Mouse (Mus musculus): ENCODE measurements at regions not wholly inside any gene's neighbourhood (a gene's known extent, or its start where the extent isn't known, plus 50 kb on each side); places are given as distances from the start of the nearest gene placed in this dataset.
A peak's percentile ranks its signal among the peaks of the same experiment; 100 is the strongest.

DNA sequence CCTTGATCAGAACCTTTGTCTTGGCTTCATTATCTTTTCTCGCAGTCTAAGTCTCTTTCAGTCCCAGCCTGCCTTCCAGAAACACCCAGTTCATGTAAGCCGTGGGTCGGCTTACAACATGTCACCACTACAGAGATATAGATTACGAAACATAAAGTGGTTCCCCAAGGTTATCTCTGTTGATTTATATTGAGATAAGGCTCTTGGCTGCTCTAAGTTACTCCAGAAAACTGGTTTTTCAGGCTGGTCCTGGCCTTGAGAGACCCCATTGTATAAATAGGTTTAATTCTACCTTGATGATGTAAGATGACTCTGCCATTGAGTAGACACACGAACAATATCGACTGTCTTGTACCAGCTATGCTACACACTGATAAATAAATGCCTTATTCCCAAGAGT, 323.8 kb downstream of the Plod2 start:
- DNase-seq = no peak

DNA sequence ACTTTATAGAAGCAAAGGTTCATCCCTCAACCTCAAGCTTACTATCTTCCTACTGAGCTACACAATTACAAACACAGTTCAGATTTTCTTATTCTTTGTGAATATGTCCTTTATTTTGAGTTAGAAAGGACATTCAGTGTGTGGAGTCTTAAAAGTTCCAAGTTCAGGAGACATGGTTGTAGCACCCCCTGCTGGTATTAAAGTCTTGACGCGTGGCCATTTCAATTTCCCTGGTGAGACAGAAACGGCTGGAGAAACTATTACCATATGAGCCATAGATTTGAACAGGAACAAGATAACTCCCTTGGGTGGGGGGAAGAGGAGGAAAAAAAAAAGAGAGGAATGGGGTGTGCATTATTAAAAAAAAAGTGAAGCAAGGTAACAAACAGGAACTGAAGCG, 336.6 kb downstream of the Plod2 start:
- DNase-seq = peak in 1 of 2 experiments; percentile 47

- DNase-seq = no peak
These were observed 337.8 kb downstream of the Plod2 start for GRCm38 (mm10) chr9:92879812-92880211.

DNA sequence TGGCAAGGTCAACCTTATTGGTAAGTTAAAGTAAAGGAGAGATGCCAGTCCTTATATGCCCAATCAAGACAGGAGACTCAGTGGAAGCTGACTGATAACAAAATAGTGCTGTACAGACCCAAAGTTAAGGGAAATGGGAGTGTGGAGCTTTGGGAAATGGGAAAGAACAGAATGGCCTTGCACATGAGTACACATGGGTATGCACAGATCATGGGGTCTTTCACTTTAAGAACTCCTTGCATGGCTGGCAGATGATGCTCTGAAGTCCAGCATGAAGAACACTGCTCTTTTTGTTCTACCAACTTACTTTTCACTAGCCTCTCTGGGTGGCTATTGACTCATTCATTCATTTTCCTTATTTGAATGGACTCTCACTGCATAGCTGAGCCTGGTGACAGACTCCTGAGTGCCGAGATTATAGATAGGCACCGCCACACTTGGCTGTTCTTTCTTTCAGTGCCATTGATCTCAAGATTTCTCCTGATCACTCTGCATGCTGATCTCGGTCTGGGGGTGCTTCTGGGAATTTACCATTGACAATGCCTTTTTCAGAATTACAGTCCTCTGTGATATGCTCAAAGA, 340.3 kb downstream of the Plod2 start:
- DNase-seq = no peak

GRCm38 (mm10) chr9:92890063-92890462, 348.0 kb downstream of the Plod2 start:
- DNase-seq = no peak

DNA sequence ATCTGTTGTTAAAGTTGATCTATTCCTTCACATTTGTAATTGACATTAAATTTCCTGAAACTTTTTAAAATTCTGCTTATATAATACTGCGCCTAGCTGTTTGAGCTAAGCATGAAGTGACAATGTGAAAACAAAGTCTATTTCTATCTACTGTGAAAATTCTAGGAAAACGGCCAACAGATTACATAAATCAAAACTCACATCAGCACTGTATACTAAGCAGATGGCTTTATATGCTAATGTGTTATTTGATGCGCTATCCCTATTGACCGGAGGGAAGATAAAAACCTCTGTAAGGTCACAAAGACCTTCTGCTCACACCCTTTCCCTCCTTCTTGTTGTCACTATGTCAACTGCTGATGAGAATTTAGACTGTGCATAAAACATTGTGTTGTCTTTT, 357.7 kb downstream of the Plod2 start:
- DNase-seq = no peak

DNA sequence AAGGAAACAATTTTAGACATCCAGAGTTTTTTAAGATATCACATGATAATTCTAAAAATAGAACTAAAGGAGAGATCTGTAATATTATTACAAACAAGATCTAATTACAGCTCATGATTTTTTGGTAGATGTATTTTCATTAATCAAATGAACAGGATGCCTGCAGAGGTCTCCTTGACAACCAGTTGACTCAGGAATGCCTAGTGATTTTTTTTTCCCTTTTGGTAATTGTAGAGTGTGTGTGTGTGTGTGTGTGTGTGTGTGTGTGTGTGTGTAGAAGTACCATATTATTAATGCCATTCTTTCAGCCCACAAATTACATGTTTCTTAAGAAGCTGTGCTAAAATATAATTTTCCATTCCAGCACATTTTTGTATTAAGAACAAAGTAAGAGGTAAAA, 365.1 kb downstream of the Plod2 start:
- DNase-seq = no peak

DNA sequence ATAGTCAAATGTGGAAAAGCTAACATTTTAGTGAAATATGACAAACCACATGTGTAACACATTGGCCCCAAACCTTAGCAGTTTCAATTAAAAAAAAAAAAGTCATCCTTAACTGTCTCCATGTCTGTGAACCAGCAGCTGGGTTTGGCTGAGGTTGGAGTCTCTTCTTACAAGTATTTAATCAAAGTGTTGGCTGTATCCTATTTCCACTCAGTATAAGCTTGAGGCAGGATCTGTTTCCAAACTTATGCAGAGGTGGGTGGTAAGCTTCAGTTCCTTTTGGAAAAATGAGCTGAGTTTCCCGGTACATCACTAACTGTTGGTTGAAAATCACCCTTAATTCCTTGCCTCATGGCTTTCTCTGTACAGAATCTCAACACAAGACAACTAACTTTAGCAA, 377.4 kb downstream of the Plod2 start:
- DNase-seq = no peak

DNA sequence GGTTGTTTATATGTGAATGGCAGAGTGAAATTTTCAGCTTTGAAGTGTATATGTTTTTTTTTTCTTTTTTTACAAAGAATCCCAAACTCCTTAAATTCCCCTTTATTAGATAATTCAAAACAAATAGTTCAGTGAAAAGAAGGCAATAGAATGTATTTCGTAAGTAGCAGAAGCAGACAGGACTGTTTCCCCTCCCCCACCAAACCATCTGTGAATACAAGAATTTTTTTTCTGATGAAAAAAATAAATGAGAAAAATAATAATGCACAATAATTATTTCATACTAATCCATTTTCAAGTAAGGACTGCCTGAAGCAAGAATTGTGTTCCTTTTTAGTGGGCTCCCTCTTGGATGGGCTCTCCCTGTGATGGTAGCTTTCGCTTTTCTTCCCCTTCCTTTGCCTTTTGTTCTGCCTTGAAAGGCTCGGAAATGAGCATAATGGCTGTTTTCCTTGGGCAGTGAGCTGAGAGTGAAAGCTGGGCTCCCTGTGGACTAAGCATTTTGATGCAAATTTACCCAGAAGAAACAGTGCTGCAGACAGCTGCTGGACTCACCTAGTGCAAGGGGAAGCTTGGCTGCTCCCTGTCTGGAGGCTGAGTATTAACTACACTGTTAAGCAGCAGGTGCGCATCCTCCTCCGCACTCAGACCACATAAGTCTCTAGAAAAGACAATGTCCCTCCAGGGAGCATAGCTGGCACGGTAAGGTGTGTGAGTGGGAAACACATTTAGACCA, 388.4 kb downstream of the Plod2 start:
- no peak for DNase-seq

GRCm38 (mm10) chr9:92937802-92938201, 395.8 kb downstream of the Plod2 start:
- DNase-seq = no peak

DNA sequence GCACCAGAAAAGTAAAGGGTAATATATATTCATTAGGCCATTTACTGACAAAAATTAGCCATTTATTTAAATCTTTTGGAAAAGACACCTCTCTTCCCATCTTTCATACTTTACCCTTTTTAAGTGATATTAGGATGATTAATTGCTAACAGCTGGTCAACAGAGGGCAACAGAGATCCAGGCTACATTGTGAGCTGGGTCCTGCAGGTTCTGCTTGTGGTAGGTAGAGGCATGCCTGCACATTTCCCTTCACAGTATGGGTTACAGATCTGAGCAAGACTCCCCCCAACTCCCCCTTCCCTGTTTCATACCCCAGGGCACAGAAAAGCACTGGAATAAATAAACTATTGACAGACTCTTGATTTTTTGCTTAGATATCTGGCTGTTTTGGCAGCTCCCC, 408.1 kb downstream of the Plod2 start:
- no peak for DNase-seq

- DNase-seq = no peak
These were observed 421.3 kb downstream of the Plod2 start for GRCm38 (mm10) chr9:92963275-92963674.

DNA sequence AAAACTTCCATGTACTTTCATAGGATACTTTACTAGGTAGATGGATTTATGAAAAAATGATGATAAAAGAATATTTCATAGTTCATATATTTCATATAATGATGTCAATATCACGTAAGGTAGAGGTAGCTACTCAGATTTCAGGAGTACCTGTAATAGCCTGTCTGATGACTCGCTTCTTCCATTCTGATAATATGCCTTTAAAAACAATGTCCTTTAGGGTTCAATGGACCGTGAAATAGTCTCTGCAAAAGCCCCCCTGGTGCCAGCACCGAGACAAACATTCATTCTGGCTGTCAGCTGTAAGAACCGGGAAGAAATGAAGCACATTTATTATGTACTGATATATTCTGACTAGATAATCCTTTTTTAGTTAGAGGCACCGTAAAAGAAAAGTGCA, 449.7 kb downstream of the Plod2 start:
- DNase-seq = no peak

DNA sequence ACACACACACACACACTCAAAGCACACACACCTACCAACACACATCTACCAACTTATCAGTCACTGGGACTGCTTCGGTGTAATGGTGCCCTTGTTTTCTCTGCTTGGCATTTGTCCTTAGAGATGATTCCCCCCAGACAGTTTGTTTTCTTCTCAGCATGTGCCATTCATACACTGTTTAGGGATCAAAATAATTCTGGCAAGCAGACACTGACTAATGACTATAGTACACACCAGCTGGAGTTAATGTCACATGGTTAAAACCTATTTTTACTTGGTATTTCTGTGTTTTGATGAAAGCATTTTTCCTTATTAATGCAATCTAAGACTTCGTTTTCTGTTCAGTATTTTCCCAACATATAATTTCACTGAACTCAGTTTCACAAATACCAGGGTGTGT, 454.1 kb downstream of the Plod2 start:
- no peak for DNase-seq

DNA sequence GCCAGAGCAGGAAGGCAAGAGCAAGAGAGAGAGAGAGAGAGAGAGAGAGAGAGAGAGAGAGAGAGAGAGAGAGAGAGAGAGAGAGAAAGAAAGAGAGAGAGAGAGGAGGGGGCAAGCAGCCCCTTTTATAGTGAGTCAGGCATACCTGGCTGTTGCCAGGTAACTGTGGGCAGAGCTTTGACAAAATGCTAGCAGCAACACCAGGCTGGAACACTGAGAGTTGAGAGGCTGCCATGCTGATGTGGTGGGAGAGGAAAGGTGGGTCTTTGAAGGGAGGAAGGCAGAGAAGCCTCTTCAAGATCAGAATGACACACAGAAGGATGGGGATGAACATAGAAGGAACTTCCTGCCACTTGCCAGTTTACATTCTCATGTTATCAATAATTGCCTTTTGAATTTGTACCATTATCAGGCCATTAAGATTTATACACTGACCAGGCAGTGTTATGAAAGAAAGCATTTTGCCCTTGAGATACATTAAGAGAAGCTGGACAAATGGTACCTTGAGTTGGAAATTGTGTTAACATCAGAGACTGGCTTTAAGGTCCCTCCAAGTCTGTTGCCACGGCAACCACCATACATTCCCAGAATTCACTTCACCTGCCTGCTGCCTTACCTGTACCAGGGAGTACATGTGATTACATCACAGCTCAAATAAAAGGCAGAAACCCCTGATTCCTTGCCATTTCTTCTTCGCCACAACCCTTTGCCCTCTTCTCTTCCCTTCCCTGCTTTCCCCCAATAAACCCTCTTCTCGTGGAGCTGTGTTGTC, 463.3 kb downstream of the Plod2 start:
- no peak for DNase-seq

- DNase-seq = no peak
These were observed 466.7 kb downstream of the Plod2 start for GRCm38 (mm10) chr9:93008511-93009302.

DNA sequence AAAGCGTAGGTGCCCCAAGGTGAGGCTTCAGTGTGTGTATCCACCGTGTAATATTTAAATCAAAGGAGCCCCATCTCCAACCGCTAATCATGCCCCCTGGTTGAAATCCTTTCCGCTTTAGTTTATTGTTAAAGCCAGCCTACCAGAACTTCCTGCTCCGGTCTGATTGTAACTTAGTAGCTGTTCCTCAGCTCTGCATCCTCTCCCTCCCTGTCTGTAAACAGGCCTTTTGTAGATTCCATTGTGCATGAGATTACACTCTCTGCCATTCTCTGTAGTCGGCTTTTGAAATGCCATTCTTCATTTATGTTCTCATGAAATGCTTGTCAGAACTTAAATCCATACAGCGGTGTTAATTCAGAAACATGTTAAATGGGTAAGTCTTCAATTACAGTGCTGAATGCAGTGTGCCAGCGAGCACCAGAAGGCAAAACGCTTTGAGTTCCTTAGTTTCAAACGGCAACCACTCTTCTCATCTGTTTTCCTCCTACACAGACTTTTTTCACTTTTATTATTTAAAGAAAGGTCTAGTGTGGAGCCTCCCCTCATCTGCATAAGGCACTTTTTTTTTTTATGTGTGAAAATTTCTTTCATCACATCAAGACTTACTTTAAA, 502.4 kb downstream of the Plod2 start:
- no peak for DNase-seq

DNA sequence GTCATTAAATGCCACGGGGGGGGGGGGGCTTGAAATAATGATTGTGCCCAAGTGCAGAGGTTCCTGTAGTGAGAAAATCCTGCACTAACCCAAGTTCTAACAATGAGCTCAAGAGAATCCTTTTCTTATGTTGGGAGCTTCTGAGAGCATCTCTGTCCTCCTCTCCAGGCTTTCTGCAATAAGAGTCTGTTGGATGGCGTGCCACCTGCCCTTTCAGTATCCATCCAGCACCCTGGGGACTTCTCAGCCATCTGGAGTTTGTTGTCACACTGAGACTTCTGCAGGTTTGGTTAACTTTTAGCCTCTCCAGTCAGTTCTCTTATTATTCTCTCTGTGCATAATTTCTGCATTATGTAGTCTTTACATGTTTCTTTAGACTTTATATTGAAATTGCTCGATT, 530.1 kb downstream of the Plod2 start:
- no peak for DNase-seq

DNA sequence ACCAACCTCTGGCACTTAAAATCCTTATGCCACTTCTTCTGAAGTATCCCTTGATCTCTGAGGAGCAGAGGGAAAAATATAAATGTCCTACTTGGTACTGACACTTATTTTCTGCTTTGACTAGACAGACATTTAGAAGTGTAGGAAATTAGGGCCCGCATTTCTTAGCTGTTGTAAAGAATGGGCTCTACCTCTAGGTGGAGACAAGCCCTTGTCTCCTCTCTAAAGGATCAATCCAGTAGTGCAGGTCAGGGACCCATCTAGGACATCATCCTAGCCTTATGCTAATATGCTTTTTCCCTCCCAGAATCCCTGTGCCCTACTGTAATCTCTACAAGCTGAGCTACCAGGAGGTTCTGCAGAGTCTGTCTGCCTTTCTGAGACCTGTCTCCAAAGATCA, 541.1 kb downstream of the Plod2 start:
- DNase-seq = no peak

- no peak for DNase-seq
These were observed 556.1 kb downstream of the Plod2 start for GRCm38 (mm10) chr9:93098008-93098581.

GRCm38 (mm10) chr9:93130561-93130960, 588.5 kb downstream of the Plod2 start:
- no peak for DNase-seq

DNA sequence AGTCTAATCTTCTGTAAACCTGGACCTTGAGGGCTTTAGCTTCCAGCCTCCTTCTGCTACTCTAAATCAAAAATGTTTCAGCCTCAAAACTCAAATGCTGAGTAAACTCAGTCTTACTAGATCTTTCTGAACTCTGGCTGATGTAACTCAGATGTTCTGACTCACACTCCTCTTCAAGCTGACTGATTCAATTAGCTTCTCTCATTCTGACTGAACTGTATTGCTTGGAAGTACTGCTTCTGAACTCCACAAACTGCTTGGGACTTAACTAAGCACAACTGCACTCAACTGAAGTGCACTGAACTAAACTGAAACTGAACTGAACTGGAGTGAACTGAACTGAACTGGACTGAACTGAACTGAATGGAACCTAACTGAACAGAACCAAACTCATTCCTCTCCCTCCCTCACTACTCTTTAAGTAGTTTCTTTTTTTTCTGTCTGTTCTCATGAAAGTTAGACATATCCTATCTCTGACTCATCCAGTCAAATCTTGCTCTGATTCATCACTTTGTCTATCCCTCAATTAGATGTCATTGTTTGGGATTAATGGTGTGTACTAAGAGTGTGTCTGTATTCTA, 589.7 kb downstream of the Plod2 start:
- DNase-seq = no peak

All from kidney, postnatal 25 days (tissue).